Mouse (Mus musculus) heart, postnatal 4 days (tissue): ENCODE results near the gene Ptger1. TPM values are rescaled to one million over a fixed set of nuclear protein-coding genes. Genes with fewer than 3 reads are reported as not detected.

Experiments used
- DNase-seq: peaks from one replicate; pipeline ENCODE4 v3.0.0; 2021
- total RNA-seq, 2 experiments: library from RNA; stranded (reverse); gene quantifications; 2 replicates each; pipeline ENCODE4 v1.2.3; 2021

The Ptger1 gene
- total RNA-seq, 2 experiments from 2014 or later = 0.33 to 1.1 TPM

DNA sequence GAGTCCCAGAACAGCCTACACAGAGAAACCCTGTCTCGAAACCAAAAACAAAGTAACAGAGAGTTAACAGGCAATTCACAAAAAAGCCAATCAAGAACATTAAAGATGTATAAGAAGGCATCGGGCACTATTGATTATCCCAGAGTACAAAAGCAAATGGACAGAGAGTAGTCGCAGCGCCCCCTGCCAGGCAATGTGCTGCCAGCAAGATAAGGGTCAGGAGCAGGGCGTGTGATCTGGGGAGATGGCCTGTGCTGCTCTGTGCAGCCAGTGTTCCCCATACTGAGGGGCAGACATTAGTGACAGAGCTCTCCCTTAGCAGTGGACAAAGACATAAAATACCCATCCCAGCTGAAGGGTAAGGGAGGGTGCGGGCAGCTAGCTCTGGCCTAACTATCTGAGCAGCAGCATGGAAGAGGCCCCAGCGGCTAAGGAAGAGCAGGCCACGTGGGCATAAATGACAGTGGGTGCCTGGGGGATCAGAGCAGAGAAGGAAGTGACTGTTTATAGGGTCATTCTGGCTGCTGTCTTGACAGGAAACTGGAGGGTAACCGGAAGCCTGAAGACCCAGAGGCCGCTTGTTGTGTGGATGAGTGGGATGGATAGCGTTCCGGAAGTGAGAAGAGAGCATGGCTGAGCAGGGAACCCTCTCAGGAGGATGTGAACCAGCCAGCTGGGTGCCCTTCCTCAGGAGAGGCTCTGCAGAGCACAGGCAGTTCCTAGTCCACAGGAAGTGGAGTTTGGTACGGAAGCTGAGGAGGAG, 9.8 kb upstream of the Ptger1 start:
- DNase-seq = no peak

DNA sequence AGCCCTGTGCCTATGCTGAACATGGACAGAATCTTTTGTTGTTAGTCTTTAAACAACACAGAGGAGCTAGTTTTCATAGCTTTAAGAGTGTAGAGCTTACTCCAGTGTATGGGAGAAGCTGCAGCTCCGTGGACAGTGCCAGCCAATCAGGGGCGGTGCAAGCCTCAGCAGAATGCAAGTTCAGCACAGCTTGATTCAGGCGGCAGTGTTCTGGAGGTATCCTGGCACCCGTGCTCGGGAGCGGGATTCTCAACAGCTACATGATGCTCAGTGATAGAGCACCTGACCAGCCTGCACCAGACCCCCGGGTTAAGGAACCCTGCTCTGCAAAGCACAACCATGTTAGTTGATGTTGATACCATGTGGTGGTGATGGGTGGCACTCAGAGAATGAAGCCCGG, 5.9 kb upstream of the Ptger1 start:
- no peak for DNase-seq

DNA sequence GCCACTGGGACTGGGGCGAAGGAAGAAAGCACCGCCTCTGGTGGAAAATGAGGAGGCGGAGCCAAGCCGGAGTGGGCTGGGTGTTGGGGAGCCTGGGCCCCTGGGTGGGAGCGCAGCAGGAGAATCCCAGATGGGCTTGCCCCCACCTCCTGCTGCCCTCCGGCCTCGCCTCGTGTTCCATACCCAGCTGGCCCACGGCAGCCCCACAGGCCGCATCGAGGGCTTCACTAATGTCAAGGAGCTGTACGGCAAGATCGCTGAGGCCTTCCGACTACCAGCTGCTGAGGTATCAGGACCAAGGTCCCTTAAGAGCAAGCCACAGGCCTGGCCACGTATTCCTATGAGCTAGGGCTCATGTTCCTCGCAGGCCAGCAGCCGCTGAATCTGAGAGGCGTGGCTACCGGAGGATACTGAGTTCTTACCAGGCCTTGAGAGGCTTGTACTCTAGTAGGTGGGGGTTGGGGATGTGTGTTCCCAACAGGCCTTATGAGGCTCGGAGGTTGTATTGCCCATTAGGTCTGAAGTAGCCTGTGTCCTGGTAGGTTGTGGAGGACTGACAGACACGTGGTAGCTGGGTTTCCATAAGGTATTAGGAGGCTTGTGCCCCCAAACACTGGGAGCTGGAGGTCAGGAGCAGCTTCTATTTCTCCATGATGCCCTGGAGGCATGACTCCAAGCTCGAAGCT, 5.3 kb upstream of the Ptger1 start:
- no peak for DNase-seq

DNA sequence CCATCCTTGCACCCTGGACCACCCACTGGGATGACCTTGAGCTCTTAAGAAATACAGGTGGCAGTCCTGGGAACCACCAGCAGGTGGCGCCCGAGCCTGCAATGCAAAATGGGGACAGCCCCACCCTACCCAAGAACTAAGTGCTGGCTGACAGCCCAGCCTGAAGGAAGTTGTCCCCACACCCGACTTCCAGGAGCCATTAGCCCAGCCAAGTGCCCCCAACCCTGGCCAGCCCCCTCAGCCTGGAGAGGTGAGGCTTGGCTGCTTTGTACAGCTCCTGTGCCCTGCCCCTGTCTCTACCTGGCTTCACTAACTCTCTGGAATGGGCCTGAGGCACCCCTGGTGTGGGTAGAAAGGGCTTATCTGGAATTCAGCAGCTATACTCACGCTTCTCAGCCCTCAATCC, 4.1 kb upstream of the Ptger1 start:
- DNase-seq = peak; percentile 95

DNA sequence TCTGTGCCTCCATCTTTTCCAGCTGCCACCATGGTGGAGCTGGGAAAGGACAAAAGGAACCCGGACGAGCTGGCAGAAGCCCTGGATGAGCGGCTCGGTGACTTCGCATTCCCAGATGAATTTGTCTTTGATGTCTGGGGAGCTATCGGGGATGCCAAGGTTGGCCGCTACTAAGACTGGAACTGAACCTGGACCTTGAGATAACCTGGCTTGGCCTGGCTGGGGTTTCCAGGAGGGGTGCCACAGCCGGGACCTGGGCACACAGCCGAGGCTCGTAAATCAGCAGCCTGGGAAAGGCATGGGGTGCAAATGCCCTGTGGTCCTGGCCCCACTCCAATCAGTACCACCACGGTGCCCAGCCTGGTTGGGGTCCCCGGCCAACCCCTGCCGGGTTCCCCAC, 2.4 kb upstream of the Ptger1 start:
- DNase-seq = no peak

GRCm38 (mm10) chr8:83664931-83665625, 1.4 kb upstream of the Ptger1 start:
- DNase-seq = peak; percentile 64

DNA sequence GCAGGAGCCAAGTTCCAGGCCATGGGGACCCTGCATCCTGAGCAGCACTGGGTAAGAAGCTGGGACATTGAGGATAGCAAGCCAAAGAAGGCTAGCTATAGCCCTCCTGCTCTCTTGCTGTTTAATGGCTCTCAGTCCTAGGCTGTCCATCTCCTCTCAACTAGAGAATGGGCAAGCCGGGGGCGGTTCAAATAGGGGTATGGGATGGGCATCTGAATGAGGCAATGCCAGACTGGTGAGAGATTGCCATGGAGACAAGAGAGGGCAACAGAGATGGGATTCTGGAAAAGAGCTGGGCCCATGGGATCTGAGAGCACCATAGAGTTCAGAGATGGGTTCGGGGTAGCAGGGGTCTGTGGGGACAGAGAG, 372 bp downstream of the Ptger1 start:
- no peak for DNase-seq

DNA sequence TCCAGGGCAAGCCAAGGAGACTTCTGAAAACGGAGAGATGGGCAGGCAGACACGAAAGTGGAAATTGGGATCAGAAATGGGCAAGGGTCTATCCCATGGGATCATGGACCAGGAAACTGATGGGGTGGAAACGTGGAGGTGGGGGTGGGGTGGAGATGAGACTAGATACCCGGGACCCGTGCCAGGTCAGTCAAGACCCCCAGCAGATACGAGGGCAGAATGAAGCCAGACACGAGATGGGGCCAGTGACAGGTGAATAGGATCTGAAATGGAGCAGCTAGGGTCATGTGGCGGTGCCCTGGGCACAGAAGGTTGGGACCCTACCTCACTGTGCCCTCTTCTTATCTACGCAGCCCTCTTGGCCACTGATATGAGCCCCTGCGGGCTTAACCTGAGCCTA, 1.0 kb downstream of the Ptger1 start:
- DNase-seq = no peak

DNA sequence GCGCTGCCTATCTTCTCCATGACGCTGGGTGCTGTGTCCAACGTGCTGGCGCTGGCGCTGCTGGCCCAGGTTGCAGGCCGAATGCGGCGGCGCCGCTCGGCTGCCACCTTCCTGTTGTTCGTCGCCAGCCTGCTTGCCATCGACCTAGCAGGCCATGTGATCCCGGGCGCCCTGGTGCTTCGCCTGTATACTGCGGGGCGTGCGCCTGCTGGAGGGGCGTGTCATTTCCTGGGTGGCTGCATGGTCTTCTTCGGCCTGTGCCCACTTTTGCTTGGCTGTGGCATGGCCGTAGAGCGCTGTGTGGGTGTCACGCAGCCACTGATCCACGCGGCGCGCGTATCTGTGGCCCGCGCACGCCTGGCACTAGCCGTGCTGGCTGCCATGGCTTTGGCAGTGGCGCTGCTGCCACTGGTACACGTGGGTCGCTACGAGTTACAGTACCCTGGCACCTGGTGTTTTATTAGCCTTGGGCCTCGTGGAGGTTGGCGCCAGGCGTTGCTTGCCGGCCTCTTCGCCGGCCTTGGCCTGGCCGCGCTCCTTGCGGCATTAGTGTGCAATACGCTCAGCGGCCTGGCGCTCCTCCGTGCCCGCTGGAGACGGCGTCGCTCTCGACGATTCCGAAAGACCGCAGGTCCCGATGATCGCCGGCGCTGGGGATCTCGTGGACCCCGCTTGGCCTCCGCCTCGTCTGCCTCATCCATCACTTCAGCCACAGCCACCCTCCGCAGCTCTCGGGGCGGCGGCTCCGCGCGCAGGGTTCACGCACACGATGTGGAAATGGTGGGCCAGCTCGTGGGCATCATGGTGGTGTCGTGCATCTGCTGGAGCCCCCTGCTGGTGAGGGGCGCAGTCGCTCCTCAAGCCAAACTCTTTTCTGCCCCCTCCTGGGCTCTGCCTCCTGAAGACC, 1.8 kb downstream of the Ptger1 start:
- DNase-seq = peak; percentile 79

- DNase-seq = no peak
Measured at GRCm38 (mm10) chr8:83669013-83669412, 2.5 kb downstream of the Ptger1 start.

DNA sequence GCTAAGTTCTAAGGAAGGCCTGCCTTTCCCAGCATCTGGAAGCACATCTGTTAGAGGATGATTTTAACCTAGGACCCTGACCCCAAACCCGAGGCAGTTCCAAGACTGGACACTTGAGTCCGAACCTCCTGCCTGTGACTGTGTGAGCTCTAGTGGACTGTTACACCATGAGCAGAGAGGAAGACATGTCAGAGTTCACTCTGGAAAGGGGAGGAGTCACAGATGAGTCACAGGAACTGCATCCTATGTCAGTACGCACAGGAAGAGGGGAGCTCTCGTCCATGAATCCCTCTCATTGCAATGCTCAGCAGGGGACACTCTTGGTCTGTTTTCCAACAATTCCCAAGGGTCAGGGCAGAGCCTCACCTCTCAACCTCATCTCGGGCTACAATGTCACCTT, 6.5 kb downstream of the Ptger1 start:
- DNase-seq = no peak

DNA sequence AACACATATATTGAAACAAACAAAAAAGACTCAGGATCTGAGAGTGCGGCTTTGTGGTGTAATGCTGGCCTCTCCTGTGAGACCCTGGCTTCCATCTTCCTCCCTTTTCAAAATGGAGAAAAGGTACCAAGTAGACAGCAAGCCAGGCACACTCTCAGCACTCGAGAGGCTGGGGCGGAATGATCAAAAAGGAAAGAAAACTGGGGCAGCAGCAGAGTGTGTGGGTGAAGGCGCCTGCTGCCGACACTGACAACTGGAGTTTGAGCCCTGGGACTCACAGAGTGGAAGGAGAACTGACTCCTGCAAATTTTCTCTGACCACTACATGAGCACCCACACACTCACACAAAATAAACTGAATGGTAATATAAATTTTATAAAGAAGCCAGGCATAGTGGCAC, 8.0 kb downstream of the Ptger1 start:
- DNase-seq = no peak

DNA sequence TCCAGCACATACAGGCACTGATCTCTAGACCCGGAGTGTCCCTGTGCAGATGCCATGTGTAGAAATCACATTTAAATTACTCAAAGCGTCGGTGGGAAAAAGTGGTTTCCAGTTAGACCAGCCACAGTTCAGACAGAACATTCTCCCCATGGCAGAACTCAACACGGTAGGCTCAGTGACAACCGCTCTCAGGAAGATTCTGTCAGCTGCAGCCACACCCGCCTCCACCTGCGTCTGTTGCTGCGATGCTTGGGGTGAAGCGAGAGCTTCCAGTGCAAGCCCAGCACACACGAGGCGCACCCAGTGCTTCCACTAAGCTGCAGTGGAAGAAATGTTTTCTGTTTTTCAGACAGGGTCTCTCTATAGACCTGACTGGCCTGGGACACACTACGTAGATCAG, 13.4 kb downstream of the Ptger1 start:
- DNase-seq = no peak

- no peak for DNase-seq
Measured at GRCm38 (mm10) chr8:83680603-83681002, 14.1 kb downstream of the Ptger1 start.

DNA sequence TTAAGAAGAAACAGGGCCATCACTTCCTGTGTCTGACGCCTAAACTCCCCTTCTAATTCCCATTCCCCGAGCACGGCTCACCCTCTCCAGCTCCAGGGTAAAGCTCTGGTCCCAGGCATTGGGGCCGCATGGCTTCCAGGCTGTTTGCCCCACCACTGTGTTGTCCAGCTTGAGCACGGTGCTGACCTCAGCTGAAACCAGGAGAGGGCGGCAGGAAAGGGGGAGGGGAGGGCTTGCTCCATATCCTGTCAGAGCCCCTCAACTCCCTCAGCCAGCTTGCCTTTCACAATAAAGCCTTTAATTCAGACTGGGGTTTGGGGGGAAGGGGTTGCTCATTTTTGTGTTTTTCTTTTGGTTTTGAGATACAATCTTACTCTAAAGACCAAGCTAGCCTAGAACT, 14.6 kb downstream of the Ptger1 start:
- DNase-seq = no peak

GRCm38 (mm10) chr8:83684517-83684916, 18.0 kb downstream of the Ptger1 start:
- DNase-seq = no peak

DNA sequence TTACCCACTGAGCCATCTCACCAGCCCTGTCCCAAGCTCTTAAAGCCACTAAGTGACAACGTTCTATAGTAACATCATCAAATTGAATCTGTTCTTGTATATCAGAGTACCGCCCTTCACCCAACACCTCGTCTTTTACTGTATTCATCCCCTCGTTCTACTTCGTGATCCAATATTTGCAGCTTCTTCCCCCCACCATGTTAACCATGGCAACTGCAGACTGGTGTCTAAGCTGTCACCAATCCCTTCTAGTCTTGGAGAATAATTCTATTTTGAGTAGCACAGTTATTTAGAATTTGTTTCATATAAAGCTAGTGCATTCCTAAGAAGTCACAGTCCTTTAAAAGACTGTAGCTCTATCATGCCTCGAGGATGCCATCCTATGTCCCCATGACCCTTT, 22.8 kb downstream of the Ptger1 start:
- DNase-seq = no peak

DNA sequence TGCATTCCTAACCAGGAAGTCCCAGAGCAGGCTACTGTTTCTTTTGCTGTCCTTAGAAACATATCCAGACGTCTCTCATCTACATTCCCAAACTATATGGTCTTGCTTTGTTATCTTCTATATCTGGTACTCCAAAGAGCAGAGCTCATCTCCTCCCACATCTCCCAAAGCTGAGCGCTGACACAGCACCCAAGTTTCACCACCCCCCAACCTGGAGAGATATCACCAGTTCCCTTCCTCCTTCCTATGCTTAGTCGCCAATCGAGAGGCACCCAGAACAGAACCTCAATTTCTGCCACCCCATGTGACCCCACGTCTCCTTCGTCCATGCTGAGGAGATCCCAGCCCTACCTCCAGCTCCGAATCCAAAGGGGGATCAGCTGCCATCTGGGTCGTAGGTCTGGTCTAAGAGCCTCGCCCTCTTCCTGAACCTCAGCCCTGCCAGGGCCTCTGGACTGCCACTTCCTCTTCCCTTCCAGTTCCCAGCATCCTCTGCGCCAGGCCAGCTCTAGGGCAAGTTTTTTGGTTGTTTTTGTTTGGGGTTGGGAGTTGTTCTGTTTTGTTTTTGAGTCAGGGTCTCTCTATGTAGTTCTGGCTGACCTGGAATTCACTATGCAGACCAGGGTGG, 27.2 kb downstream of the Ptger1 start:
- DNase-seq = no peak

- DNase-seq = no peak
Measured at GRCm38 (mm10) chr8:83694369-83695160, 28.1 kb downstream of the Ptger1 start.

GRCm38 (mm10) chr8:83695351-83696106, 29.1 kb downstream of the Ptger1 start:
- no peak for DNase-seq
